Mouse (Mus musculus) brain, embryonic 14.5 days (tissue): ENCODE measurements at regions not wholly inside any gene's neighbourhood (a gene's known extent, or its start where the extent isn't known, plus 50 kb on each side); places are given as distances from the start of the nearest gene placed in this dataset.

ENCODE experiments used
- CTCF ChIP-seq: fragments of 200-500 bp; IDR thresholded peaks from 2 replicates; pipeline ENCODE4 v1.5.1; 2012; ENCODE audit warnings: inconsistent platforms, mild to moderate bottlenecking, moderate library complexity, borderline replicate concordance; ENCODE audit not compliant: insufficient read depth, insufficient read length; ENCODE audit errors: extremely low read depth
- POLR2A ChIP-seq: fragments of 200-500 bp; IDR thresholded peaks from 2 replicates; pipeline ENCODE4 v1.6.1; 2012; ENCODE audit warnings: mild to moderate bottlenecking, inconsistent platforms, borderline replicate concordance; ENCODE audit not compliant: poor library complexity, insufficient read depth, insufficient read length, severe bottlenecking; ENCODE audit errors: extremely low read depth

GRCm38 (mm10) chr13:5634960-5635359 is 226.3 kb upstream of the Klf6 start:
- TF ChIP-seq CTCF: no peak
- no peak for TF ChIP-seq POLR2A
